29 mouse cellular contexts compared by ENCODE assay signal in genomic region chr16:30497307-30497706, GRCm38 (mm10).
"Had no signal": no experiment of that assay in that cellular context is flagged by ENCODE, and none has a peak within 500 bp of the region (broad histone marks: within the 10 kb centered on the region; RNA-seq: fewer than 3 reads in every experiment).

No protein-coding gene starts in this region.

- H3K9ac ChIP-seq: embryonic facial prominence, embryonic 12.5 days; embryonic facial prominence, embryonic 13.5 days; embryonic facial prominence, embryonic 15.5 days; forebrain, embryonic 12.5 days; forebrain, embryonic 13.5 days; forebrain, embryonic 15.5 days; forebrain, postnatal 0 days had no signal

- H3K36me3 ChIP-seq: embryonic facial prominence, embryonic 10.5 days; embryonic facial prominence, embryonic 12.5 days; embryonic facial prominence, embryonic 13.5 days; embryonic facial prominence, embryonic 15.5 days; forebrain, embryonic 10.5 days; forebrain, embryonic 12.5 days; forebrain, embryonic 15.5 days had no signal

- H3K27me3 ChIP-seq: embryonic facial prominence, embryonic 12.5 days; embryonic facial prominence, embryonic 13.5 days; embryonic facial prominence, embryonic 15.5 days; forebrain, embryonic 13.5 days; forebrain, embryonic 15.5 days had no signal

- DNase-seq: cerebellum, adult 18-20 months; cerebellum, adult 2 months; cerebellum, adult 8-10 months; cerebellum, adult 9-10 months; cerebellum, adult 9-11 months; cerebellum, postnatal 10 days; cerebellum, postnatal 14 days; cerebellum, postnatal 25 days; cerebellum, postnatal 36 days; embryo, embryonic 11 days; forebrain, postnatal 0 days; gastrocnemius, adult 2 months; gastrocnemius, postnatal 10 days; gastrocnemius, postnatal 14 days; gastrocnemius, postnatal 25 days; gastrocnemius, postnatal 36 days; heart, adult 11 months; heart, adult 18-20 months had no signal

- H3K27ac ChIP-seq: embryonic facial prominence, embryonic 10.5 days; embryonic facial prominence, embryonic 12.5 days; embryonic facial prominence, embryonic 13.5 days; embryonic facial prominence, embryonic 15.5 days; forebrain, embryonic 10.5 days; forebrain, embryonic 12.5 days; forebrain, embryonic 13.5 days; forebrain, embryonic 15.5 days; gastrocnemius, adult 2 months had no signal

- ATAC-seq: forebrain, embryonic 13.5 days; forebrain, embryonic 14.5 days; forebrain, embryonic 15.5 days; forebrain, embryonic 16.5 days; forebrain, postnatal 0 days had no signal

- H3K4me3 ChIP-seq: embryonic facial prominence, embryonic 10.5 days; embryonic facial prominence, embryonic 12.5 days; embryonic facial prominence, embryonic 13.5 days; embryonic facial prominence, embryonic 15.5 days; erythroblast, embryonic 14.5 days; forebrain, embryonic 10.5 days; forebrain, embryonic 12.5 days; forebrain, embryonic 13.5 days; forebrain, embryonic 15.5 days; gastrocnemius, adult 2 months had no signal

- H3K4me2 ChIP-seq: embryonic facial prominence, embryonic 12.5 days; embryonic facial prominence, embryonic 13.5 days; embryonic facial prominence, embryonic 15.5 days; forebrain, embryonic 12.5 days; forebrain, embryonic 13.5 days; forebrain, embryonic 15.5 days had no signal

- H3K9me3 ChIP-seq: embryonic facial prominence, embryonic 10.5 days; embryonic facial prominence, embryonic 12.5 days; embryonic facial prominence, embryonic 13.5 days; embryonic facial prominence, embryonic 15.5 days; forebrain, embryonic 10.5 days; forebrain, embryonic 12.5 days; forebrain, embryonic 13.5 days; forebrain, embryonic 15.5 days had no signal
